Mouse (Mus musculus) NIH3T3 (cell line): ENCODE measurements at regions not wholly inside any gene's neighbourhood (a gene's known extent, or its start where the extent isn't known, plus 50 kb on each side); places are given as distances from the start of the nearest gene placed in this dataset.

ENCODE experiments used
- DNase-seq: peaks from one replicate; pipeline ENCODE4 v3.0.0-alpha.2; 2012; ENCODE audit warnings: low read depth

- DNase-seq: peak; percentile 81
These were observed 221.2 kb downstream of the Myh15 start for GRCm38 (mm10) chr16:49278478-49278877.

GRCm38 (mm10) chr16:49288096-49288714 lies 230.9 kb downstream of the Myh15 start:
- peak; percentile 1 for DNase-seq

GRCm38 (mm10) chr16:49289200-49290079 lies 232.2 kb downstream of the Myh15 start:
- peak; percentile 75 for DNase-seq

GRCm38 (mm10) chr16:49303612-49304307 lies 246.5 kb downstream of the Myh15 start:
- DNase-seq: no peak

GRCm38 (mm10) chr16:49304354-49304753 lies 247.1 kb downstream of the Myh15 start:
- no peak for DNase-seq

- no peak for DNase-seq
These were observed 259.8 kb downstream of the Myh15 start for GRCm38 (mm10) chr16:49317061-49317460.

GRCm38 (mm10) chr16:49319047-49319678 lies 261.9 kb downstream of the Myh15 start:
- no peak for DNase-seq

GRCm38 (mm10) chr16:49319774-49320173 lies 262.5 kb downstream of the Myh15 start:
- no peak for DNase-seq

- peak; percentile 4 for DNase-seq
These were observed 264.7 kb downstream of the Myh15 start for GRCm38 (mm10) chr16:49321951-49322350.

- no peak for DNase-seq
These were observed 273.6 kb downstream of the Myh15 start for GRCm38 (mm10) chr16:49330725-49331386.

GRCm38 (mm10) chr16:49332107-49332722 lies 274.9 kb downstream of the Myh15 start:
- DNase-seq: peak; percentile 71

GRCm38 (mm10) chr16:49335916-49336315 lies 278.6 kb downstream of the Myh15 start:
- no peak for DNase-seq

- no peak for DNase-seq
These were observed 280.7 kb downstream of the Myh15 start for GRCm38 (mm10) chr16:49337948-49338347.

GRCm38 (mm10) chr16:49358404-49358803 lies 301.1 kb downstream of the Myh15 start:
- no peak for DNase-seq

- peak; percentile 1 for DNase-seq
These were observed 304.4 kb downstream of the Myh15 start for GRCm38 (mm10) chr16:49361731-49362130.

- peak; percentile 64 for DNase-seq
These were observed 312.2 kb downstream of the Myh15 start for GRCm38 (mm10) chr16:49369450-49369849.

GRCm38 (mm10) chr16:49375108-49375507 lies 317.8 kb downstream of the Myh15 start:
- no peak for DNase-seq

GRCm38 (mm10) chr16:49378917-49379473 lies 320.0 kb upstream of the Ift57 start:
- DNase-seq: no peak

GRCm38 (mm10) chr16:49388135-49388534 lies 310.9 kb upstream of the Ift57 start:
- DNase-seq: no peak

GRCm38 (mm10) chr16:49407956-49408795 lies 290.9 kb upstream of the Ift57 start:
- no peak for DNase-seq
